Mouse (Mus musculus): ENCODE data around the gene Pxmp2. TPM values are rescaled to one million over a fixed set of nuclear protein-coding genes. Genes with fewer than 3 reads are reported as not detected.
A peak's percentile ranks its signal among the peaks of the same experiment; 100 is the strongest.

Pxmp2 gene
- polyA plus RNA-seq (2014; fragmentation: Nextera tagmentation; extraction: Ambion mirVana) = 14.6 and 19.4 TPM in 2 replicates

- peak within 1 kb of the TSS; percentile 98 for H3K4me2 ChIP-seq (ENCODE audit: low read length)
- H3K27ac ChIP-seq (replicated peaks in 1 of 2; ENCODE audit: control insufficient read depth in 1 of 2, insufficient read depth in 1 of 2, low read depth in 2 of 2, low read length in 2 of 2) = peak within 1 kb of the TSS in 1 of 2 experiments; percentile 59; a peak in 2 of 4 replicates
- peak within 1 kb of the TSS; percentile 81 for H3K9ac ChIP-seq (ENCODE audit: low read length)
- under 1% methylated on average over 63 of the region's 64 CpGs for WGBS
- H3K36me3 ChIP-seq (ENCODE audit: control insufficient read depth, insufficient read depth, low read length) = peaks cover 18% of the 10 kb centered on the region
- H3K4me3 ChIP-seq (ENCODE audit: control insufficient read depth in 1 of 2, insufficient read depth in 1 of 2, low read depth in 1 of 2, low read length in 2 of 2) = peak within 1 kb of the TSS; percentile 64 to 91
- peak; percentile 97 for ATAC-seq (ENCODE audit: insufficient number of reproducible peaks, insufficient read depth, low FRiP score, low read depth)
- no peaks in the 10 kb centered on the region for H3K27me3 ChIP-seq (ENCODE audit: control insufficient read depth, insufficient read depth, low read length)
- no peaks in the 10 kb centered on the region for H3K9me3 ChIP-seq (ENCODE audit: control insufficient read depth, low read length)
- peaks cover 2 to 12% of the 10 kb centered on the region in 2 experiments; a peak in 3 of 4 replicates for H3K4me1 ChIP-seq (ENCODE audit: control insufficient read depth in 2 of 2, insufficient read depth in 2 of 2, low read length in 2 of 2)
Observed at GRCm38 (mm10) chr5:110285770-110286445, at the start of gene Pxmp2, which contains the start of gene Pole. Pxmp2 (minus strand) TSS chr5:110286186. Pole (plus strand) TSS chr5:110286306.

- H3K9me3 ChIP-seq (ENCODE audit: control insufficient read depth, low read length) = no peaks in the 10 kb centered on the region
- no peak for ATAC-seq (ENCODE audit: insufficient number of reproducible peaks, insufficient read depth, low FRiP score, low read depth)
- H3K4me2 ChIP-seq (ENCODE audit: low read length) = no peak overlapping the region
- no peaks in the 10 kb centered on the region for H3K4me1 ChIP-seq (ENCODE audit: control insufficient read depth in 2 of 2, insufficient read depth in 2 of 2, low read length in 2 of 2)
- H3K36me3 ChIP-seq (ENCODE audit: control insufficient read depth, insufficient read depth, low read length) = peaks cover 87% of the 10 kb centered on the region
- no peak overlapping the region for H3K4me3 ChIP-seq (ENCODE audit: control insufficient read depth in 1 of 2, insufficient read depth in 1 of 2, low read depth in 1 of 2, low read length in 2 of 2)
- WGBS = 86% methylated on average over 3 of the region's 3 CpGs
- H3K27me3 ChIP-seq (ENCODE audit: control insufficient read depth, insufficient read depth, low read length) = no peaks in the 10 kb centered on the region
- no peak overlapping the region for H3K27ac ChIP-seq (replicated peaks in 1 of 2; ENCODE audit: control insufficient read depth in 1 of 2, insufficient read depth in 1 of 2, low read depth in 2 of 2, low read length in 2 of 2)
- no peak overlapping the region for H3K9ac ChIP-seq (ENCODE audit: low read length)
Observed at GRCm38 (mm10) chr5:110330508-110330907, 44.5 kb upstream of the Pxmp2 start.

DNA sequence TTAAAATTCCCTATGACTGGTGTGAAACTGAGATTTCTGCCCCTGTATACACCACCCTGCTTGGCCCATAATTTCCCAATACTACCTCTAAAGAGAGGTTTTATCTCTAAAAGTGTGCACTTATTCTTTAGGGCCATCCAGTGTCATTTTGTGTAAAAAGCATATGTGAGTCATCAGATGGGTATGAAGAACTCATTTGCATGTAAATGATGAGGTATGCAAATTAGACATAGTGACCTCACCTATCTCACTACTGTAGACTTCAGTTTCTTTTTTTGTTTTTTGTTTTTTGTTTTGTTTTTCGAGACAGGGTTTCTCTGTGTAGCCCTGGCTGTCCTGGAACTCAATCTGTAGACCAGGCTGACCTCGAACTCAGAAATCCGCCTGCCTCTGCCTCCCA lies 27.1 kb upstream of the Pxmp2 start:
- ATAC-seq (ENCODE audit: insufficient number of reproducible peaks, insufficient read depth, low FRiP score, low read depth) = no peak
- Histone ChIP-seq H3K27me3 (ENCODE audit: control insufficient read depth, insufficient read depth, low read length) (no peaks in the 10 kb centered on the region), H3K4me2 (ENCODE audit: low read length) (no peak overlapping the region), H3K27ac (replicated peaks in 1 of 2; ENCODE audit: control insufficient read depth in 1 of 2, insufficient read depth in 1 of 2, low read depth in 2 of 2, low read length in 2 of 2) (no peak overlapping the region), H3K9me3 (ENCODE audit: control insufficient read depth, low read length) (no peaks in the 10 kb centered on the region), H3K9ac (ENCODE audit: low read length) (no peak overlapping the region), H3K4me3 (ENCODE audit: control insufficient read depth in 1 of 2, insufficient read depth in 1 of 2, low read depth in 1 of 2, low read length in 2 of 2) (no peak overlapping the region), H3K4me1 (ENCODE audit: control insufficient read depth in 2 of 2, insufficient read depth in 2 of 2, low read length in 2 of 2) (no peaks in the 10 kb centered on the region), H3K36me3 (ENCODE audit: control insufficient read depth, insufficient read depth, low read length) (peaks cover 82% of the 10 kb centered on the region)
- 90% methylated on average over 3 of the region's 3 CpGs for WGBS

DNA sequence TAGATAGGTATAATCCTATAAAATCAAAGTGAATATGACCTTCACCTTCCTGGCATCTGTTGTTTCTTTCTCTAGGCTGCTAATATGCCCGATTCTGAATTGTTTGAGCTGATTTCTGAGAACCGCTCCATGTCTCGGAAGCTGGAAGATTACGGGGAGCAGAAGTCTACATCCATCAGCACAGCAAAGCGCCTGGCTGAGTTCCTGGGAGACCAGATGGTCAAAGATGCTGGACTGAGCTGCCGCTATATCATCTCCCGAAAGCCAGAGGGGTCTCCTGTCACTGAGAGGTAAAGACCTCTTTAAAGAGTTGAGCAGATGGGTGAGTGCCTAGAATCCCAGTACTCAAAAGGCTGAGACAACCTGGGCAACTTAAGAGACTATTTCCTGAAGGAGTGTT lies 22.9 kb upstream of the Pxmp2 start:
- peaks cover 94% of the 10 kb centered on the region for H3K36me3 ChIP-seq (ENCODE audit: control insufficient read depth, insufficient read depth, low read length)
- no peak overlapping the region for H3K9ac ChIP-seq (ENCODE audit: low read length)
- 93% methylated on average over 7 of the region's 7 CpGs for WGBS
- no peak overlapping the region for H3K4me2 ChIP-seq (ENCODE audit: low read length)
- no peaks in the 10 kb centered on the region for H3K27me3 ChIP-seq (ENCODE audit: control insufficient read depth, insufficient read depth, low read length)
- no peaks in the 10 kb centered on the region for H3K4me1 ChIP-seq (ENCODE audit: control insufficient read depth in 2 of 2, insufficient read depth in 2 of 2, low read length in 2 of 2)
- no peak overlapping the region for H3K4me3 ChIP-seq (ENCODE audit: control insufficient read depth in 1 of 2, insufficient read depth in 1 of 2, low read depth in 1 of 2, low read length in 2 of 2)
- H3K27ac ChIP-seq (replicated peaks in 1 of 2; ENCODE audit: control insufficient read depth in 1 of 2, insufficient read depth in 1 of 2, low read depth in 2 of 2, low read length in 2 of 2) = no peak overlapping the region
- no peaks in the 10 kb centered on the region for H3K9me3 ChIP-seq (ENCODE audit: control insufficient read depth, low read length)
- ATAC-seq (ENCODE audit: insufficient number of reproducible peaks, insufficient read depth, low FRiP score, low read depth) = no peak

GRCm38 (mm10) chr5:110300591-110300990 lies 14.6 kb upstream of the Pxmp2 start:
- no peak overlapping the region for H3K4me2 ChIP-seq (ENCODE audit: low read length)
- H3K27me3 ChIP-seq (ENCODE audit: control insufficient read depth, insufficient read depth, low read length) = no peaks in the 10 kb centered on the region
- no peak overlapping the region for H3K27ac ChIP-seq (replicated peaks in 1 of 2; ENCODE audit: control insufficient read depth in 1 of 2, insufficient read depth in 1 of 2, low read depth in 2 of 2, low read length in 2 of 2)
- H3K36me3 ChIP-seq (ENCODE audit: control insufficient read depth, insufficient read depth, low read length) = peaks cover 91% of the 10 kb centered on the region
- H3K9ac ChIP-seq (ENCODE audit: low read length) = no peak overlapping the region
- no peaks in the 10 kb centered on the region for H3K4me1 ChIP-seq (ENCODE audit: control insufficient read depth in 2 of 2, insufficient read depth in 2 of 2, low read length in 2 of 2)
- H3K4me3 ChIP-seq (ENCODE audit: control insufficient read depth in 1 of 2, insufficient read depth in 1 of 2, low read depth in 1 of 2, low read length in 2 of 2) = no peak overlapping the region
- no peak for ATAC-seq (ENCODE audit: insufficient number of reproducible peaks, insufficient read depth, low FRiP score, low read depth)
- 93% methylated on average over 2 of the region's 2 CpGs for WGBS
- H3K9me3 ChIP-seq (ENCODE audit: control insufficient read depth, low read length) = no peaks in the 10 kb centered on the region

DNA sequence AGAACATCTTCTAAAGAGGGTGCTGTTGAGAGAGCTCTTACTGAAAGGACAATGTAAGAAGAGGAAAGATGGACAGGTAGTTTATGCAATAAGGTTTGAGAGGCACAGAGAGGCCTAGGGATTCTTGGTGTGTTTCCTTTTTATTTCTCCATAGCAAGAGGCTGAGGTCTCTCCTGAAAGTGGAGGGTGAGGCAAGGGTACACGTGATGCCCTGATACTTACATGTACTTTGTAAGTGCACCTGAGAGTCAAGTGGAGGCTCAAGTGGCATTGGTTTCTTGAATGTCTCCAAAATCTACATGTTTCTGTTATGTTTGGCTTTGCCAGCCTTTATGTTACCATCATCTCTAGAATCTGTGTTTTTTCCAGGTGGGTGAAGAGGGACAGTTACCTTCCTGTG lies 10.7 kb upstream of the Pxmp2 start:
- Histone ChIP-seq H3K4me2 (ENCODE audit: low read length) (no peak overlapping the region), H3K36me3 (ENCODE audit: control insufficient read depth, insufficient read depth, low read length) (peaks cover 80% of the 10 kb centered on the region), H3K4me3 (ENCODE audit: control insufficient read depth in 1 of 2, insufficient read depth in 1 of 2, low read depth in 1 of 2, low read length in 2 of 2) (no peak overlapping the region), H3K27ac (replicated peaks in 1 of 2; ENCODE audit: control insufficient read depth in 1 of 2, insufficient read depth in 1 of 2, low read depth in 2 of 2, low read length in 2 of 2) (no peak overlapping the region), H3K9me3 (ENCODE audit: control insufficient read depth, low read length) (no peaks in the 10 kb centered on the region), H3K4me1 (ENCODE audit: control insufficient read depth in 2 of 2, insufficient read depth in 2 of 2, low read length in 2 of 2) (no peaks in the 10 kb centered on the region), H3K9ac (ENCODE audit: low read length) (no peak overlapping the region), H3K27me3 (ENCODE audit: control insufficient read depth, insufficient read depth, low read length) (no peaks in the 10 kb centered on the region)
- WGBS = 80% methylated on average over 1 of the region's 1 CpGs
- ATAC-seq (ENCODE audit: insufficient number of reproducible peaks, insufficient read depth, low FRiP score, low read depth) = no peak

DNA sequence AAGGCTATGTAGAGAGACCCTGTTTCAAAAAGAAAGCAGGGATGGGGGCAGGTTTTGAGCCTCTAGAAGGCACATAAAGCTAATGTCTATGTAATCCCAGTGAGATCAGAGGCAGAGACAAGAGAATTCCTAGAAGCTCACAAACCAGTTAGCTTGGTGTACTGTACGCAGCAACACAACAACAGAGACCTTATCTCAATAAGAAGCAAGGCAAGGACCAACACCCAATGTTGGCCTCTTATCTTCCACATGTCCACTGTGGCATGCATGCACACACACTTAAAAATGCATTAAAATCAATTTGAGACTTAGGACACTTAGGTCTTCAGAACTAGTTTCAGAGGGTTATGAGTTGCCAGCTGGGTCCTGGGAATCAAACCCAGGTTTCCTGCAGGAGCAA lies 5.7 kb upstream of the Pxmp2 start:
- 100% methylated on average over 1 of the region's 1 CpGs for WGBS

More for the DNA sequence above, 5.7 kb upstream of the Pxmp2 start:
- Histone ChIP-seq H3K36me3 (ENCODE audit: control insufficient read depth, insufficient read depth, low read length) (peaks cover 61% of the 10 kb centered on the region), H3K4me2 (ENCODE audit: low read length) (no peak overlapping the region), H3K4me1 (ENCODE audit: control insufficient read depth in 2 of 2, insufficient read depth in 2 of 2, low read length in 2 of 2) (peaks cover 0 to 2% of the 10 kb centered on the region in 2 experiments; a peak in 1 of 4 replicates), H3K9ac (ENCODE audit: low read length) (no peak overlapping the region), H3K27me3 (ENCODE audit: control insufficient read depth, insufficient read depth, low read length) (no peaks in the 10 kb centered on the region), H3K9me3 (ENCODE audit: control insufficient read depth, low read length) (no peaks in the 10 kb centered on the region), H3K27ac (replicated peaks in 1 of 2; ENCODE audit: control insufficient read depth in 1 of 2, insufficient read depth in 1 of 2, low read depth in 2 of 2, low read length in 2 of 2) (no peak overlapping the region), H3K4me3 (ENCODE audit: control insufficient read depth in 1 of 2, insufficient read depth in 1 of 2, low read depth in 1 of 2, low read length in 2 of 2) (no peak overlapping the region)
- ATAC-seq (ENCODE audit: insufficient number of reproducible peaks, insufficient read depth, low FRiP score, low read depth) = no peak

Measured in heart, embryonic 14.5 days (tissue).